ENCODE assay signal across 10 mouse cellular contexts in the genomic region with DNA sequence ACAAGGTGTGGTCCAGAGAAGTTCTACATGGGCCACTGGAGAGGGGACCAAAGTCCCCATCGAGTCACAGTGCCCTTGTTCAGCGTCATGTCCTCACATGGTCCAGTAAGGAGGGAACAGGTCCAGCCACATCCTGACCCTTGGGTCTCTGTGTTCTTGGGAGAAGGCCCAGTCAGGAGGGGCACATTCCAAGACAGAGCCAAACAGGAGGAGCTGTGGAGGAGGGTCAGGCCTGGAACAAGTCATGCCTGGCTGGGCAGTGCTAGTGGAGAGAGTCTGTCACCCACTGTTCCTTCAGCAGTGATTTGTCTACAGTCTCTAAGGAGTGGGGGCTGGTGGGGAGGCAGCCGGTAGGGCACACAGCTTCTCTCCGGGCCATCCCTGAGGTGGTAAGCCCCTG. TPM values are rescaled to one million over a fixed set of nuclear protein-coding genes. Genes with fewer than 3 reads are reported as not detected.
DNase-seq lines count a peak whose midpoint lies in the region; ATAC-seq and TF ChIP-seq lines count a peak whose summit lies in the region.
"Had no signal": no experiment of that assay in that cellular context is flagged by ENCODE, and none has a peak within 500 bp of the region (broad histone marks: within the 10 kb centered on the region; RNA-seq: fewer than 3 reads in every experiment).

No protein-coding gene starts in this region.

- no peak for TF ChIP-seq RAD21 in MEL (IDR thresholded peaks at IDR 0.05; ENCODE audit: low read depth, low read length)

- H3K4me3 ChIP-seq in erythroblast, embryonic 14.5 days (replicated peaks) = peak overlapping the region; percentile 83
- H3K4me3 ChIP-seq in MEL (ENCODE audit: control insufficient read depth in 1 of 2, insufficient read depth in 1 of 2, low read depth in 2 of 2, low read length in 2 of 2) = no peak overlapping the region
- H3K4me3 ChIP-seq in heart, postnatal 0 days (ENCODE audit: low read depth, low read length) = no peak overlapping the region
- peak overlapping the region; percentile 86 for H3K4me3 ChIP-seq in liver, embryonic 12.5 days
- H3K4me3 ChIP-seq in hindbrain, embryonic 10.5 days = no peak overlapping the region

- peaks cover 16% of the 10 kb centered on the region for H3K79me2 ChIP-seq in MEL (ENCODE audit: control insufficient read depth, insufficient read depth, low read length, poor library complexity)

- no peak for TF ChIP-seq EP300 in MEL (IDR thresholded peaks at IDR 0.05; ENCODE audit: low read depth in 1 of 2, low read length in 2 of 2)
- no peak for TF ChIP-seq EP300 in heart, postnatal 0 days (IDR thresholded peaks at IDR 0.05; ENCODE audit: low read depth)

- 78% methylated on average over 4 of the region's 4 CpGs for WGBS in heart, postnatal 0 days
- 76% methylated on average over 4 of the region's 4 CpGs for WGBS in liver, embryonic 12.5 days (ENCODE audit: insufficient replicate concordance)
- WGBS in hindbrain, embryonic 10.5 days = 78% methylated on average over 4 of the region's 4 CpGs

- no peak overlapping the region for H3K9ac ChIP-seq in MEL (ENCODE audit: control insufficient read depth, low read depth, low read length, poor library complexity, severe bottlenecking)
- H3K9ac ChIP-seq in heart, postnatal 0 days (replicated peaks; ENCODE audit: low read depth, low read length) = no peak overlapping the region
- peak overlapping the region; percentile 93 for H3K9ac ChIP-seq in liver, embryonic 12.5 days
- H3K9ac ChIP-seq: lung, embryonic 14.5 days had no signal

- 0 out of 2 replicates have a peak overlapping the region, but pooled peaks have one; percentile 9 for H3K27ac ChIP-seq in MEL (ENCODE audit: control insufficient read depth, low read depth, low read length)
- 0 out of 2 replicates have a peak overlapping the region, but pooled peaks have one; percentile 11 for H3K27ac ChIP-seq in heart, postnatal 0 days (ENCODE audit: low read depth)
- peak overlapping the region; percentile 98 for H3K27ac ChIP-seq in liver, embryonic 12.5 days
- no peak overlapping the region for H3K27ac ChIP-seq in hindbrain, embryonic 10.5 days

- H3K4me1 ChIP-seq in erythroblast, embryonic 14.5 days (ENCODE audit: control insufficient read depth) = peaks cover 85% of the 10 kb centered on the region
- H3K4me1 ChIP-seq in MEL (ENCODE audit: control insufficient read depth in 1 of 2, insufficient read depth in 2 of 2, low read length in 2 of 2) = peaks cover 0 to 13% of the 10 kb centered on the region in 2 experiments; a peak in 3 of 4 replicates
- H3K4me1 ChIP-seq in heart, postnatal 0 days (ENCODE audit: control insufficient read depth, insufficient read depth) = peaks cover 10% of the 10 kb centered on the region
- H3K4me1 ChIP-seq in liver, embryonic 12.5 days = peaks cover 67% of the 10 kb centered on the region
- peaks cover 37% of the 10 kb centered on the region for H3K4me1 ChIP-seq in hindbrain, embryonic 10.5 days (replicated peaks)

- no peak overlapping the region for H3K4me2 ChIP-seq in heart, postnatal 0 days (ENCODE audit: low read depth, low read length)
- H3K4me2 ChIP-seq in liver, embryonic 12.5 days = peak overlapping the region; percentile 91

- H3K36me3 ChIP-seq in erythroblast, embryonic 14.5 days (ENCODE audit: control insufficient read depth) = peaks cover 89% of the 10 kb centered on the region
- H3K36me3 ChIP-seq in MEL (ENCODE audit: control insufficient read depth in 1 of 2, insufficient read depth in 2 of 2, low read length in 2 of 2) = peaks cover 0 to 11% of the 10 kb centered on the region in 2 experiments
- H3K36me3 ChIP-seq in heart, postnatal 0 days (replicated peaks; ENCODE audit: control insufficient read depth, insufficient read depth, low read length) = peaks cover 42% of the 10 kb centered on the region
- H3K36me3 ChIP-seq in liver, embryonic 12.5 days = peaks cover 66% of the 10 kb centered on the region
- peaks cover 53% of the 10 kb centered on the region for H3K36me3 ChIP-seq in hindbrain, embryonic 10.5 days

- TF ChIP-seq POLR2A in MEL (IDR thresholded peaks at IDR 0.05; ENCODE audit: control insufficient read depth in 1 of 2, insufficient read depth in 1 of 2, low read depth in 1 of 2, low read length in 2 of 2, poor library complexity in 1 of 2) = no peak

- no peaks in the 10 kb centered on the region for H3K27me3 ChIP-seq in erythroblast, embryonic 14.5 days (ENCODE audit: control insufficient read depth)
- H3K27me3 ChIP-seq in MEL (ENCODE audit: control insufficient read depth in 1 of 2, insufficient read depth in 2 of 2, low read length in 2 of 2) = no peaks in the 10 kb centered on the region
- 0 out of 2 replicates have a peak, but pooled peaks cover 9% of the 10 kb centered on the region for H3K27me3 ChIP-seq in heart, postnatal 0 days (ENCODE audit: control insufficient read depth, insufficient read depth, low read length)
- H3K27me3 ChIP-seq in liver, embryonic 12.5 days (replicated peaks) = no peaks in the 10 kb centered on the region
- peaks cover 38% of the 10 kb centered on the region for H3K27me3 ChIP-seq in hindbrain, embryonic 10.5 days (ENCODE audit: insufficient read depth, poor library complexity, severe bottlenecking)

- no peak for TF ChIP-seq CTCF in MEL (IDR thresholded peaks at IDR 0.05 in 2 of 3, conservative IDR thresholded peaks at IDR 0.05 in 1 of 3; ENCODE audit: control insufficient read depth in 1 of 3, insufficient read depth in 1 of 3, low read depth in 2 of 3, low read length in 3 of 3, poor library complexity in 1 of 3, severe bottlenecking in 1 of 3)
- TF ChIP-seq CTCF in heart, postnatal 0 days (IDR thresholded peaks at IDR 0.05; ENCODE audit: low read depth) = no peak

- H3K9me3 ChIP-seq in erythroblast, embryonic 14.5 days (ENCODE audit: control insufficient read depth, low read length) = no peaks in the 10 kb centered on the region
- H3K9me3 ChIP-seq in MEL (replicated peaks; ENCODE audit: insufficient read depth, low read length) = no peaks in the 10 kb centered on the region
- H3K9me3 ChIP-seq in heart, postnatal 0 days (replicated peaks; ENCODE audit: control insufficient read depth, low read length) = no peaks in the 10 kb centered on the region
- H3K9me3 ChIP-seq in liver, embryonic 12.5 days (replicated peaks) = no peaks in the 10 kb centered on the region
- no peaks in the 10 kb centered on the region for H3K9me3 ChIP-seq in hindbrain, embryonic 10.5 days

- DNase-seq in MEL (ENCODE audit: low read depth, low spot score) = no peak
- DNase-seq in heart, postnatal 0 days (ENCODE audit: low spot score) = no peak
- no peak for DNase-seq in thymus, postnatal 0 days (ENCODE audit: low spot score)
- DNase-seq in c-Kit-positive CD71-positive TER-119-positive erythroid progenitor cells, embryonic 14.5 days (ENCODE audit: low spot score) = no peak
- DNase-seq in hindbrain, embryonic 10.5 days (ENCODE audit: low spot score) = no peak
- DNase-seq: lung, embryonic 14.5 days had no signal

- ATAC-seq in erythroblast, adult 5-6 weeks (replicated peaks; ENCODE audit: low FRiP score, poor library complexity, severe bottlenecking) = no peak
- ATAC-seq in heart, postnatal 0 days (ENCODE audit: insufficient read depth, low read depth) = no peak
- ATAC-seq in liver, embryonic 12.5 days = no peak

RNA-seq across cellular contexts. Expression of a gene that starts 3.6 kb away (rescaled TPM):
- 35.8 and 57.8 TPM in 2 replicates for polyA plus RNA-seq in erythroblast, embryonic 14.5 days (2012)
- total RNA-seq in erythroblast, adult 5-6 weeks (2015; ENCODE audit: low replicate concordance) = 5.4 and 12.5 TPM in 2 replicates
- total RNA-seq in erythroblast, adult 5-6 weeks (2017; ENCODE audit: low replicate concordance) = 9.6 and 11.4 TPM in 2 replicates
- total RNA-seq in MEL (2012; rRNA removed) = 122 and 188 TPM in 2 replicates
- polyA plus RNA-seq in MEL (2012; ENCODE audit: insufficient read depth in 1 of 2, insufficient read length in 2 of 2, low read depth in 1 of 2, low replicate concordance in 2 of 2, missing spikeins in 1 of 2) = 100 to 1,000 TPM; 118 to 219 TPM
- total RNA-seq in heart, postnatal 0 days (2014; rRNA removed; ENCODE audit: low replicate concordance) = 15.9 and 26.5 TPM in 2 replicates
- 23.8 and 32.6 TPM in 2 replicates for polyA plus RNA-seq in heart, postnatal 0 days (2015; fragmentation: Nextera tagmentation; extraction: Ambion mirVana)
- polyA plus RNA-seq in liver, embryonic 12.5 days (2016; fragmentation: Nextera tagmentation; extraction: Ambion mirVana) = 440 and 457 TPM in 2 replicates
- polyA plus RNA-seq in thymus, postnatal 0 days (2015; fragmentation: Nextera tagmentation; extraction: Ambion mirVana) = 8.8 and 11.7 TPM in 2 replicates
- 25.9 and 32.9 TPM in 2 replicates for polyA plus RNA-seq in hindbrain, embryonic 10.5 days (2016; fragmentation: Nextera tagmentation; extraction: Ambion mirVana)

RNA-seq across cellular contexts. Expression of a gene that starts 10.9 kb away (rescaled TPM):
- polyA plus RNA-seq in erythroblast, embryonic 14.5 days (2012) = 10.4 and 11.2 TPM in 2 replicates
- 3.6 and 5.4 TPM in 2 replicates for total RNA-seq in erythroblast, adult 5-6 weeks (2015; ENCODE audit: low replicate concordance)
- 4.5 and 29.4 TPM in 2 replicates for total RNA-seq in erythroblast, adult 5-6 weeks (2017; ENCODE audit: low replicate concordance)
- 48.0 and 54.3 TPM in 2 replicates for total RNA-seq in MEL (2012; rRNA removed)
- polyA plus RNA-seq in MEL (2012; ENCODE audit: insufficient read depth in 1 of 2, insufficient read length in 2 of 2, low read depth in 1 of 2, low replicate concordance in 2 of 2, missing spikeins in 1 of 2) = 100 to 1,000 TPM in 1 of 2 experiments, not detected in 1; 117 TPM
- total RNA-seq in heart, postnatal 0 days (2014; rRNA removed; ENCODE audit: low replicate concordance) = 13.4 and 18.0 TPM in 2 replicates
- polyA plus RNA-seq in heart, postnatal 0 days (2015; fragmentation: Nextera tagmentation; extraction: Ambion mirVana) = 11.1 and 12.2 TPM in 2 replicates
- polyA plus RNA-seq in liver, embryonic 12.5 days (2016; fragmentation: Nextera tagmentation; extraction: Ambion mirVana) = 36.0 and 38.6 TPM in 2 replicates
- 18.7 and 24.4 TPM in 2 replicates for polyA plus RNA-seq in thymus, postnatal 0 days (2015; fragmentation: Nextera tagmentation; extraction: Ambion mirVana)
- 20.2 and 25.3 TPM in 2 replicates for polyA plus RNA-seq in hindbrain, embryonic 10.5 days (2016; fragmentation: Nextera tagmentation; extraction: Ambion mirVana)

RNA-seq across cellular contexts. Expression of a gene that starts 20.1 kb away (rescaled TPM):
- not detected in 2 replicates for polyA plus RNA-seq in erythroblast, embryonic 14.5 days (2012)
- total RNA-seq in erythroblast, adult 5-6 weeks (2015; ENCODE audit: low replicate concordance) = not detected in 2 replicates
- not detected in 2 replicates for total RNA-seq in erythroblast, adult 5-6 weeks (2017; ENCODE audit: low replicate concordance)
- total RNA-seq in MEL (2012; rRNA removed) = not detected in 2 replicates
- polyA plus RNA-seq in MEL (2012; ENCODE audit: insufficient read depth in 1 of 2, insufficient read length in 2 of 2, low read depth in 1 of 2, low replicate concordance in 2 of 2, missing spikeins in 1 of 2) = under 1 TPM in 1 of 2 experiments, not detected in 1; 0.49 TPM
- total RNA-seq in heart, postnatal 0 days (2014; rRNA removed; ENCODE audit: low replicate concordance) = not detected in 2 replicates
- polyA plus RNA-seq in heart, postnatal 0 days (2015; fragmentation: Nextera tagmentation; extraction: Ambion mirVana) = not detected in 2 replicates
- polyA plus RNA-seq in liver, embryonic 12.5 days (2016; fragmentation: Nextera tagmentation; extraction: Ambion mirVana) = 0.06 and 0.13 TPM in 2 replicates
- 0.05 TPM in 1 of 2 replicates, not detected in the other for polyA plus RNA-seq in thymus, postnatal 0 days (2015; fragmentation: Nextera tagmentation; extraction: Ambion mirVana)
- polyA plus RNA-seq in hindbrain, embryonic 10.5 days (2016; fragmentation: Nextera tagmentation; extraction: Ambion mirVana) = not detected in 2 replicates
- polyA plus RNA-seq: embryonic facial prominence, embryonic 14.5 days had no signal

RNA-seq across cellular contexts. Expression of a gene that starts 47.4 kb away (rescaled TPM):
- polyA plus RNA-seq in erythroblast, embryonic 14.5 days (2012) = 1.2 and 1.3 TPM in 2 replicates
- total RNA-seq in erythroblast, adult 5-6 weeks (2015; ENCODE audit: low replicate concordance) = 1.9 and 6.1 TPM in 2 replicates
- 5.0 and 11.9 TPM in 2 replicates for total RNA-seq in erythroblast, adult 5-6 weeks (2017; ENCODE audit: low replicate concordance)
- total RNA-seq in MEL (2012; rRNA removed) = 8.3 and 8.5 TPM in 2 replicates
- polyA plus RNA-seq in MEL (2012; ENCODE audit: insufficient read depth in 1 of 2, insufficient read length in 2 of 2, low read depth in 1 of 2, low replicate concordance in 2 of 2, missing spikeins in 1 of 2) = 10 to 100 TPM in 1 of 2 experiments, not detected in 1; 19.9 TPM
- total RNA-seq in heart, postnatal 0 days (2014; rRNA removed; ENCODE audit: low replicate concordance) = 9.2 and 13.4 TPM in 2 replicates
- 10.0 and 11.3 TPM in 2 replicates for polyA plus RNA-seq in heart, postnatal 0 days (2015; fragmentation: Nextera tagmentation; extraction: Ambion mirVana)
- polyA plus RNA-seq in liver, embryonic 12.5 days (2016; fragmentation: Nextera tagmentation; extraction: Ambion mirVana) = 11.9 and 12.0 TPM in 2 replicates
- 11.5 and 11.7 TPM in 2 replicates for polyA plus RNA-seq in thymus, postnatal 0 days (2015; fragmentation: Nextera tagmentation; extraction: Ambion mirVana)
- polyA plus RNA-seq in hindbrain, embryonic 10.5 days (2016; fragmentation: Nextera tagmentation; extraction: Ambion mirVana) = 21.1 and 22.5 TPM in 2 replicates

RNA-seq across cellular contexts. Expression of a gene that starts 47.5 kb away (rescaled TPM):
- polyA plus RNA-seq in erythroblast, embryonic 14.5 days (2012) = 0.75 and 2.1 TPM in 2 replicates
- total RNA-seq in erythroblast, adult 5-6 weeks (2015; ENCODE audit: low replicate concordance) = 2.9 and 9.2 TPM in 2 replicates
- total RNA-seq in erythroblast, adult 5-6 weeks (2017; ENCODE audit: low replicate concordance) = 2.1 and 3.5 TPM in 2 replicates
- 18.4 and 25.1 TPM in 2 replicates for total RNA-seq in MEL (2012; rRNA removed)
- polyA plus RNA-seq in MEL (2012; ENCODE audit: insufficient read depth in 1 of 2, insufficient read length in 2 of 2, low read depth in 1 of 2, low replicate concordance in 2 of 2, missing spikeins in 1 of 2) = 10 to 100 TPM in 1 of 2 experiments, not detected in 1; 25.2 TPM
- total RNA-seq in heart, postnatal 0 days (2014; rRNA removed; ENCODE audit: low replicate concordance) = 3.0 and 10.2 TPM in 2 replicates
- 4.2 and 4.3 TPM in 2 replicates for polyA plus RNA-seq in heart, postnatal 0 days (2015; fragmentation: Nextera tagmentation; extraction: Ambion mirVana)
- 11.6 and 12.4 TPM in 2 replicates for polyA plus RNA-seq in liver, embryonic 12.5 days (2016; fragmentation: Nextera tagmentation; extraction: Ambion mirVana)
- polyA plus RNA-seq in thymus, postnatal 0 days (2015; fragmentation: Nextera tagmentation; extraction: Ambion mirVana) = 23.3 and 25.5 TPM in 2 replicates
- polyA plus RNA-seq in hindbrain, embryonic 10.5 days (2016; fragmentation: Nextera tagmentation; extraction: Ambion mirVana) = 12.0 and 14.9 TPM in 2 replicates

Comparison
In these comparisons a context has a peak if more than half of its experiments do, and no peak if none do; other contexts are left out.
1. H3K4me3 ChIP-seq: peak in erythroblast, embryonic 14.5 days (single experiment) and liver, embryonic 12.5 days (single experiment); none in MEL (0 of 2), heart, postnatal 0 days (single experiment) and hindbrain, embryonic 10.5 days (single experiment).